Mouse (Mus musculus) hindbrain, embryonic 14.5 days (tissue): Measurements from ENCODE around the gene Nrxn1. TPM values are rescaled to one million over a fixed set of nuclear protein-coding genes. Genes with fewer than 3 reads are reported as not detected.

Experiments
- ATAC-seq: fragments of 200-750 bp; cut with Nextera tagmentation; 2 replicates; pipeline ENCODE4 v1.8.0; 2017; ENCODE audit warnings: moderate number of reproducible peaks, mild to moderate bottlenecking, moderate TSS enrichment, moderate library complexity; ENCODE audit not compliant: low FRiP score
- DNase-seq: peaks from one replicate; pipeline ENCODE4 v3.0.0-alpha.2; 2015; ENCODE audit warnings: low spot score
- H3K27ac ChIP-seq: fragments of 300-500 bp; sonication (generic); 2 replicates; pipeline ENCODE4 v1.5.1; 2014; ENCODE audit warnings: mild to moderate bottlenecking, moderate library complexity
- H3K27me3 ChIP-seq: fragments of 300-500 bp; sonication (generic); 2 replicates; pipeline ENCODE4 v1.6.1; 2014; ENCODE audit warnings: mild to moderate bottlenecking, low read length, mixed read lengths; ENCODE audit not compliant: control insufficient read depth, insufficient read depth
- H3K36me3 ChIP-seq: fragments of 300-500 bp; sonication (generic); replicated peaks from 2 replicates; pipeline ENCODE4 v1.6.1; 2014; ENCODE audit not compliant: control insufficient read depth, insufficient read depth
- H3K4me1 ChIP-seq: fragments of 300-500 bp; sonication (generic); replicated peaks from 2 replicates; pipeline ENCODE4 v1.6.1; 2014; ENCODE audit warnings: antibody characterized with exemption, low read length, mixed read lengths; ENCODE audit not compliant: control insufficient read depth, insufficient read depth
- H3K4me2 ChIP-seq: fragments of 300-500 bp; sonication (generic); replicated peaks from 2 replicates; pipeline ENCODE4 v1.6.1; 2014; ENCODE audit warnings: mild to moderate bottlenecking, moderate library complexity
- H3K4me3 ChIP-seq: fragments of 300-500 bp; sonication (generic); replicated peaks from 2 replicates; pipeline ENCODE4 v1.5.1; 2014; ENCODE audit warnings: mild to moderate bottlenecking, low read length
- H3K9ac ChIP-seq: fragments of 300-500 bp; sonication (generic); 2 replicates; pipeline ENCODE4 v1.6.1; 2014
- H3K9me3 ChIP-seq: fragments of 300-500 bp; sonication (generic); 2 replicates; pipeline ENCODE4 v1.6.1; 2016; ENCODE audit warnings: low read length; ENCODE audit not compliant: control insufficient read depth
- WGBS: fragments of 180-500 bp; shearing (Covaris S2); extraction: QIAGEN DNeasy Blood & Tissue Kit; methylation state at CpG from one replicate; pipeline ENCODE4 v1.1.7; 2014; 5-methylcytosine and 5-hydroxymethylcytosine counted together
- polyA plus RNA-seq: library from polyadenylated mRNA; unstranded; fragments of >200 nt; fragmentation: Nextera tagmentation; extraction: Ambion mirVana; gene quantifications from 2 replicates; pipeline ENCODE4 v1.2.1, GENCODE M21; 2014

The Nrxn1 gene
- polyA plus RNA-seq, 1 experiment from 2014 or later: 210 TPM

- H3K4me2 ChIP-seq: no peak overlapping the region
- H3K36me3 ChIP-seq: no peaks in the 10 kb centered on the region
- no peak overlapping the region for H3K9ac ChIP-seq
- no peaks in the 10 kb centered on the region for H3K27me3 ChIP-seq
- ATAC-seq: no peak
- H3K4me1 ChIP-seq: no peaks in the 10 kb centered on the region
- DNase-seq: no peak
- WGBS: 85% methylated on average over 2 of the region's 2 CpGs
- H3K4me3 ChIP-seq: no peak overlapping the region
- no peak overlapping the region for H3K27ac ChIP-seq
- H3K9me3 ChIP-seq: no peaks in the 10 kb centered on the region
Observed at GRCm38 (mm10) chr17:90129183-90129582, 963.7 kb downstream of the Nrxn1 start.

- no peaks in the 10 kb centered on the region for H3K36me3 ChIP-seq
- H3K9me3 ChIP-seq: no peaks in the 10 kb centered on the region
- H3K27ac ChIP-seq: no peak overlapping the region
- no peaks in the 10 kb centered on the region for H3K4me1 ChIP-seq
- no peak for ATAC-seq
- H3K27me3 ChIP-seq: no peaks in the 10 kb centered on the region
- H3K9ac ChIP-seq: no peak overlapping the region
- 50% methylated on average over 1 of the region's 1 CpGs for WGBS
- no peak overlapping the region for H3K4me2 ChIP-seq
- no peak for DNase-seq
- no peak overlapping the region for H3K4me3 ChIP-seq
Observed at GRCm38 (mm10) chr17:90127561-90127960, 965.3 kb downstream of the Nrxn1 start.

GRCm38 (mm10) chr17:90122796-90123481 lies 969.9 kb downstream of the Nrxn1 start:
- WGBS: 80% methylated on average over 5 of the region's 5 CpGs
- Histone ChIP-seq H3K27me3 (no peaks in the 10 kb centered on the region), H3K36me3 (no peaks in the 10 kb centered on the region), H3K4me2 (no peak overlapping the region), H3K4me1 (no peaks in the 10 kb centered on the region), H3K9ac (no peak overlapping the region), H3K9me3 (no peaks in the 10 kb centered on the region), H3K27ac (no peak overlapping the region), H3K4me3 (no peak overlapping the region)
- no peak for DNase-seq
- no peak for ATAC-seq

GRCm38 (mm10) chr17:90116241-90116640 lies 976.6 kb downstream of the Nrxn1 start:
- H3K9ac ChIP-seq: no peak overlapping the region
- H3K27ac ChIP-seq: no peak overlapping the region
- DNase-seq (no peak), ATAC-seq (no peak)
- H3K4me1 ChIP-seq: no peaks in the 10 kb centered on the region
- 86% methylated on average over 2 of the region's 2 CpGs for WGBS
- H3K4me2 ChIP-seq: no peak overlapping the region
- H3K27me3 ChIP-seq: no peaks in the 10 kb centered on the region
- H3K36me3 ChIP-seq: no peaks in the 10 kb centered on the region
- H3K4me3 ChIP-seq: no peak overlapping the region
- no peaks in the 10 kb centered on the region for H3K9me3 ChIP-seq

GRCm38 (mm10) chr17:90094999-90095398 lies 997.9 kb downstream of the Nrxn1 start:
- Histone ChIP-seq H3K4me3 (no peak overlapping the region), H3K27ac (no peak overlapping the region), H3K4me1 (no peaks in the 10 kb centered on the region), H3K27me3 (no peaks in the 10 kb centered on the region), H3K36me3 (no peaks in the 10 kb centered on the region), H3K9me3 (no peaks in the 10 kb centered on the region), H3K4me2 (no peak overlapping the region), H3K9ac (no peak overlapping the region)
- WGBS: 85% methylated on average over 3 of the region's 3 CpGs
- ATAC-seq (no peak), DNase-seq (no peak)

GRCm38 (mm10) chr17:90088314-90088650 lies 1004.6 kb downstream of the Nrxn1 start:
- Histone ChIP-seq H3K9me3 (no peaks in the 10 kb centered on the region), H3K27me3 (no peaks in the 10 kb centered on the region), H3K27ac (peak overlapping the region; percentile 86), H3K4me2 (peak overlapping the region; percentile 64), H3K4me1 (peaks cover 15% of the 10 kb centered on the region), H3K9ac (peak overlapping the region; percentile 60), H3K4me3 (peak overlapping the region; percentile 27), H3K36me3 (no peaks in the 10 kb centered on the region)
- DNase-seq (peak; percentile 91), ATAC-seq (peak; percentile 100)
- WGBS: 1% methylated on average over 12 of the region's 12 CpGs

GRCm38 (mm10) chr17:90087616-90088313 lies 1005.1 kb downstream of the Nrxn1 start:
- 38% methylated on average over 11 of the region's 11 CpGs for WGBS
- Histone ChIP-seq H3K4me1 (peaks cover 15% of the 10 kb centered on the region), H3K27me3 (no peaks in the 10 kb centered on the region), H3K9me3 (no peaks in the 10 kb centered on the region), H3K4me2 (peak overlapping the region; percentile 64), H3K27ac (peak overlapping the region; percentile 86), H3K36me3 (no peaks in the 10 kb centered on the region), H3K9ac (peak overlapping the region; percentile 60), H3K4me3 (peak overlapping the region; percentile 27)
- DNase-seq (no peak), ATAC-seq (no peak)

- Histone ChIP-seq H3K4me2 (peak overlapping the region; percentile 64), H3K27ac (peak overlapping the region; percentile 87), H3K36me3 (no peaks in the 10 kb centered on the region), H3K9me3 (no peaks in the 10 kb centered on the region), H3K27me3 (no peaks in the 10 kb centered on the region), H3K4me3 (peak overlapping the region; percentile 9; the same call in 1 of the 2 replicates), H3K9ac (peak overlapping the region; percentile 32; the same call in 1 of the 2 replicates), H3K4me1 (peaks cover 15% of the 10 kb centered on the region)
- WGBS: 0% methylated on average over 1 of the region's 1 CpGs
- ATAC-seq: peak; percentile 74
- DNase-seq: peak; percentile 70
Observed at GRCm38 (mm10) chr17:90086826-90087225, 1006.0 kb downstream of the Nrxn1 start.

GRCm38 (mm10) chr17:90079003-90079402 lies 1013.9 kb downstream of the Nrxn1 start:
- Histone ChIP-seq H3K27me3 (no peaks in the 10 kb centered on the region), H3K4me1 (peaks cover 19% of the 10 kb centered on the region), H3K36me3 (no peaks in the 10 kb centered on the region), H3K27ac (peak overlapping the region; percentile 75), H3K9ac (no peak overlapping the region), H3K4me3 (no peak overlapping the region), H3K4me2 (no peak overlapping the region), H3K9me3 (no peaks in the 10 kb centered on the region)
- 33% methylated on average over 6 of the region's 6 CpGs for WGBS
- no peak; the same call in 1 of the 2 replicates for ATAC-seq
- peak; percentile 32 for DNase-seq
